Mouse (Mus musculus) T-helper 2 cell (primary cell): ENCODE data around the gene Map4k5.

Experiments used
- in situ Hi-C: fragments of 300-600 bp; cut with MboI, MseI; formaldehyde crosslinking; loops from one replicate; pipeline ENCODE4 v1.15.1; 2025; ENCODE audit warnings: high pct_unique_total_duplicates

Map4k5 gene

GRCm38 (mm10) chr12:69843531-69844445 is 49.2 kb downstream of the Map4k5 start:
- in situ Hi-C loops = no loop called here

DNA sequence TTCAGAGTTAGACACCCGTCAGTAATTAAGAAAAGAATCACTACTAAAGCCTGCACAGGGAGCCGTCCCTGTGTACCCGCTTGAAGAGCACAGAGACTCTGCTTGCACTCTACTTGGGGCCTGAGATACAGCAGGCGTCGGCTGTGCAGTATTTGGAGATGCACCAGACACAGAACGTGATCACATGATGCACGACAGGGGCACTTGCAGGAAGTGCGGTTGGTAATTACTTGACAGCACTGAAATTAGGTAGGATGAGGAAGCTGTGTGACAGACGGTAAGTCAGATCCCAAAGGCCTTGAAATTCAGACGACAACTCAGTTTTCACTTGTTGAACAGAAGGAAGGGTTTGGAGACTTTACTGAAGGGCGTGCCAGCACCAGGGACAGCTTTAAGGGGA is 54.6 kb downstream of the Map4k5 start:
- in situ Hi-C loops = no loop called here

DNA sequence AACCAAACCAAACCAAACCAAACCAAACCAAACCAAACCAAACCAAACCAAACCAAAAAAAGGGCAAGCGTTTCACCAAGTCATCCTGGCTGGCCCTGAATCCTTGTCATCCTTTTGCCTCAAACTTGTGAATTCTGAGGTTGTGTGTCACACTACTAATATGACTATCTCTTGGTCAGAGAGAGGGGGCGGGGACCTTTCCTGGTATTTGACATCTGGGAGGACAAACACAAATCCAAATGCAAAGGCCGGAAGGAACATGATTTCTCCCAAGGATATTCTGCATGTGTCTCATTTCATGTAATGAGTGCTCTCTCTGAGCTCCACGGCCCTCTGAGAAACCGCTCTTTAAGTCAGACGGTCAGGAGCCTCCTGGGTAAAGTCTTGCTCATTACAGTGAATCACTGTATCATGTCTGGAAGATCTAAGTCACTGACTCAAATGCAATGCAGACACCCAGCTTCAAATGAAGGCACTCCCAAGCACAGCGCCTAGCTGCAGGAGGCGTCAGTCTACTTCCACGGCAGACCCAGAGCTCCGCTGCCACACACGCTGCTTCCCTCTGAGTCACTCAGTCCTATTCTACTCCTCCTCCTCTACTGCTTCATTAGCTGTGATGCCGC is 58.9 kb downstream of the Map4k5 start:
- in situ Hi-C loops = no loop called here

DNA sequence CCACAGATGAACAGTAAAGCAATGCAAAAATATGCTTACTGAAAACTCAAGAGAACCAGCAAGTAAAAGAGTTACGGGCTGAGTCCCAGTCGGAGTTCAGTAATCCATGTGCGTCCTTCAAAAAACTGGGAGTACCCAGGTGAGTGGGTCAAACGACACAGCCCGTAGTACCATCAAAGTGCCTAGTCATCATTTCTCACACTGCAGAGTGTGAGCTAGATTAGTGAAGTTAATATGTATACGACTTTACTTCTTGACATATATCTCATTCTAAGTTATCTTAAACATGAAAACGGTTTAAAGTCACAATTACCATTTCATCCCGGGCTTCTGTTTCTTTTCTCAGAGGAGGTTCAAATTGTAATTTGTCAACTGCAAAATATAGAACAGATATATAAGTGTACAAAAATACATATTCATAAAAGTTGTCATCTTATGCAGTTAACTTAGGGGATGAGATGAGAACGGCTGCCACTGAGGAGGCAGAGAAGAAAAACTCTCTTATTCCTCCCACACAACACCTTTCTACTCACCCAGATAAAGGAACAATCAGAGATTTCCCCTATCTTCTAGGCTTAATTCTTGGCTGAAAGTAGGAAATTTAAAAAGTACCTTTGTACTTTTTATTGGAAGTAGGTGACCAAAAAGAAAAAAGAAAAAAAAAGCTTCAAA is 61.6 kb downstream of the Map4k5 start:
- in situ Hi-C loops = no loop called here

- in situ Hi-C loops = loop anchor here (5.0 kb wide), 1 partner anchor 86 kb away; no protein-coding TSS in a partner anchor
Observed at GRCm38 (mm10) chr12:69828214-69828613, 64.8 kb downstream of the Map4k5 start.

GRCm38 (mm10) chr12:69824881-69825597 is 68.0 kb downstream of the Map4k5 start:
- in situ Hi-C loops = loop anchor here (5.0 kb wide), 1 partner anchor 83 kb away; no protein-coding TSS in a partner anchor

GRCm38 (mm10) chr12:69814272-69814671 is 78.7 kb downstream of the Map4k5 start:
- in situ Hi-C loops = no loop called here

- in situ Hi-C loops = no loop called here
Observed at GRCm38 (mm10) chr12:69813596-69813995, 79.4 kb downstream of the Map4k5 start.

- in situ Hi-C loops = no loop called here
Observed at GRCm38 (mm10) chr12:69812986-69813385, 80.0 kb downstream of the Map4k5 start.

DNA sequence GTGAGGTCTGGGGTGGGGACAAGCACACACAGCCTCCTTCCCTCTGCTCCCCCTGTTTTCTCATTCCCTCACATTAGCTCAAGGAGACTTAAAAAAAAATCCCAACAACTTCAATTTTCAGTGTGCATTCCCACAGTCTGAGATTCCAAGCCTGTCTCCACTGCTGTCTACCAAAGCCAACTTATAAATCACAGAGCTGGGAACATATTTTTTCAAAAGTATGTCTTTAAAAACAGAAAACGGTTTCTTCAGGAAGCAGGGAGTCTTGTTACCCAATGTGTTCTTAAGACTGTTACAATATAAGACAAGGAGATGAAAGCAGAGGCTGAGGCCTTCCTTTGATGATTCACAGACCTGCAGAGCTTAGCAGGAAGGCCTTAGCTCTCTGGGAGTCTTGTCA is 81.0 kb downstream of the Map4k5 start:
- in situ Hi-C loops = no loop called here

- in situ Hi-C loops = no loop called here
Observed at GRCm38 (mm10) chr12:69809439-69809838, 83.6 kb downstream of the Map4k5 start.

GRCm38 (mm10) chr12:69807399-69807985 is 85.5 kb downstream of the Map4k5 start:
- in situ Hi-C loops = no loop called here

- in situ Hi-C loops = no loop called here
Observed at GRCm38 (mm10) chr12:69805148-69805547, 87.9 kb downstream of the Map4k5 start.

GRCm38 (mm10) chr12:69804393-69805070 is 88.5 kb downstream of the Map4k5 start:
- in situ Hi-C loops = no loop called here

DNA sequence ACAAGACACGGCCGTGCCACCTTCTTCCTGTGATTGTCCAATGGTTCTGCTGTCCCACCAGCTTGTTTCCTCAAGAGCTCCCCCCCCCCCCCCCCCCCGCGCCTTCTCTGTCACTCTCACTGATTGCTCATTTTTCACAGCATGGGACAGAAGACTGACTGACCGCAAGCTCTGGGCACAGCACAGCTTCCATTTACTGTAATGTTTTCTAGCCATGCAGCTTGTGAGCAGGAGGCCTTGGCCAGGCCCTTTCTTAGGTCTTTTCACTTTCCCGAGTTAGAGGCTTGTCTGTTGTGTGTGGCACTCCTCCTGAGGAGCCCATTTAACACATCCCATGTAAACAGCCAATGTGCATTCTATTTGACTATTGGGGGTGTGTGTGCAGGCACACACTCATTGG is 89.8 kb downstream of the Map4k5 start:
- in situ Hi-C loops = no loop called here

GRCm38 (mm10) chr12:69800586-69800985 is 92.4 kb downstream of the Map4k5 start:
- in situ Hi-C loops = no loop called here

GRCm38 (mm10) chr12:69796311-69796710 is 96.7 kb downstream of the Map4k5 start:
- in situ Hi-C loops = no loop called here

DNA sequence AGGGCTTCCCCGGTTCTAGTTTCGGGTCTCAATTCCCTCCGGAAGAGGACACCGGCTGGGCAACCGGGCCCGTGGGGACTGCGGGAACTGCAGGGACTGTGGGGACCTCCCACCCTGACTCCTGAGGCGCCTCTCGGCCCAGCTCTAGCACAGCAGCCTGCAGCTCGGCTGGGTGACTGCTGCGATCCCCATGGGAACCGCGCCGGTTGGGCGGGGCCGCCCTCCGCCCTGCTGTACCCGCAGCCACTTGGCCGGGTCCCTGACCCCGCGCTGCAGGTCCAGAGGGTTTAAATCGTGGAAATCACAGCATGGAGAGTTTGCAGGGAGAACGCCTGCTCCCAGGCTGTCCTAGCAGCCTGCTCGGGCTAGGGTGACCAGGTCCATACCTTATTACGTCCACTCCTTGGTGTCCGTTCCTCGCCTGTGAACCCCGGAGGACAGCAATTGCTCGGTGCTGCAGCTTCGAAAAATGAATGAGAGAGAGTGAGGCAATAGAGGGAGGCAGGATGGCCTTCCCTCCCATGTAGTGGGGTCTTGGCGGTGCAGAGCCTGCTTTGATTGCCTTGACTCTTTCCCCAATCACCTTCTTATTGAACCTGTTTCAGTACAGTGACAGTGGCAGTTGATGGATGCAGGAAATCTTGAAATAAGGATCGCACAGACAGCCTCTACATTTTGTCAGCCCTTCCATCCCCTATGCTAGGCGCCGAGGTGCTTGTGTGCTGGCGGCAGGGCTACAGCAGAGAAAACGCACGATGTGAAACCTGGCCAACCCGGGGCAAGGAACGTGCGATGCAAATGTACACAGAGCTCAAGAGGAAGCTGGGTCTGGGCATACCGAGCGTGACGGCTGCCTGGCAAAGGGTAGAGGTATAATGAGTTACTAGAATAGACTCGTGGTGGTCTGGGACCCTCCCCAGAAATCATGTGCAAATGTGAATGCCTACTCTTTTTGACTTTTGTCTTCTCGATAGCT is 102.2 kb downstream of the Map4k5 start, which contains the start of gene Cdkl1:
Cdkl1 (minus strand) TSS at position 738 of the 976 bp plus-strand sequence.
- in situ Hi-C loops = no loop called here

- in situ Hi-C loops = no loop called here
Observed at GRCm38 (mm10) chr12:69789766-69790529, 103.1 kb downstream of the Map4k5 start.
